Comparison of ENCODE assay signal across 8 mouse cellular contexts in genomic region chr8:95951794-95952193, GRCm38 (mm10).
DNase-seq lines count a peak whose midpoint lies in the region; ATAC-seq and TF ChIP-seq lines count a peak whose summit lies in the region.

No protein-coding gene starts in this region.

- peak; percentile 78 for DNase-seq in adrenal gland, adult 2 months
- peak; percentile 54 to 59 for DNase-seq in cerebellum, postnatal 36 days
- peak; percentile 32 for DNase-seq in gastrocnemius, adult 18-20 months (ENCODE audit: low spot score)
- DNase-seq in induced T-regulatory cell, adult 2 months (ENCODE audit: low read depth) = peak; percentile 30
- DNase-seq in left cerebral cortex, adult 2 months (ENCODE audit: extremely low spot score in 1 of 2, low spot score in 2 of 2) = peak; percentile 72 to 81
- DNase-seq in lung, postnatal 4 days = peak; percentile 62 to 71
- DNase-seq in right cerebral cortex, postnatal 14 days = peak; percentile 77

- peak; percentile 83 for TF ChIP-seq CTCF in left cerebral cortex, adult 2 months (IDR thresholded peaks at IDR 0.05)

- intact Hi-C loops in left cerebral cortex, adult 2 months (cut with DNase I) = no loop called here

- peak overlapping the region; percentile 46 for H3K4me3 ChIP-seq in left cerebral cortex, adult 2 months

- no peak for ATAC-seq in erythroblast, adult 5-6 weeks (replicated peaks; ENCODE audit: low FRiP score, poor library complexity, severe bottlenecking)

- H3K27ac ChIP-seq in left cerebral cortex, adult 2 months = no peak overlapping the region
